Mouse (Mus musculus) adrenal gland, postnatal 4 days (tissue): Measurements from ENCODE around the gene Smco3. TPM values are rescaled to one million over a fixed set of nuclear protein-coding genes. Genes with fewer than 3 reads are reported as not detected.
A peak's percentile ranks its signal among the peaks of the same experiment; 100 is the strongest.

Experiments
- DNase-seq, 2 experiments: peaks; one replicate each; pipeline ENCODE4 v3.0.0; 2021 to 2022; ENCODE audit warnings: low spot score in 2 of 2, mixed read lengths in 2 of 2
- total RNA-seq, 2 experiments: library from RNA; stranded (reverse); gene quantifications; 2 replicates each; pipeline ENCODE4 v1.2.3; 2021

Gene Smco3
- total RNA-seq, 2 experiments from 2014 or later: 1.1 to 1.3 TPM

DNA sequence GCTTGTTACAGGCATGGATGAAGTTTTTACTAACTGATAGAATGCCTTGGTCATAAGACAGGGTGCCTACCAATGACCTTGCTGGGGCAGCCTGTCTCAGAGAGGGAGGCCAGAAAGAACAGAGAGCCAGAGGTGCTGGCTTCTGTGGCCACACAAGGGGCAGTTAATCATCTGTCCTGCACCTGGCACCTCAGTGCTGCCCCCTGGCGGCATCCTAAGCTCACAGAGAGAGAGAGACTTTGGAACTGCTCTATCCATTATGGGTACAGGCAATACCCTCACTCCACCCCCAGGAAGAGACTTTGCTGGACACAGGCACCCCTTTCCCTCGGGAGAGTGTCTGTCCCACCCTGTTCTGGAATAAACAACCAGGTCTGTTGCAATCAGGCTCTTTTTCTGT, 12.5 kb upstream of the Smco3 start:
- DNase-seq: peak in 1 of 2 experiments; percentile 35

DNA sequence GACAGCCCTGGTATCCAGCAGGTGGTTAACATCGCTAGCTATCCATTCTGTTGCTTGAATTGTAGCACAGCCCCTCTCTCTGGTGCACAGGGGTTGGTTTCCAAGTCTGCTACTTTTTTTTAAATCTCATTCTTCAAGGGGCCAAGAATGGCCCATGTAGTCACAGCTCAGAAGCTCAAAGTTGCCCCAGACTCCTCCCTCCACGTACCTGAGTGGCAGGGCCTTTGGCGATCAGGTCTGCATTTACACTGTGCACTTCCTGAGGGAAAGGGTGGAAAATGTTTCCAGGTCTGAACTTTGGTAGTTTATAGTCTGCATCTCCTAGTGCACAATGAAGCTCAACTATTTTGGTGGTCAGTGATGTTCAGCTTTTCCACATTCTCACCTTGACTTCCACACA, 12.0 kb upstream of the Smco3 start:
- no peak for DNase-seq

DNA sequence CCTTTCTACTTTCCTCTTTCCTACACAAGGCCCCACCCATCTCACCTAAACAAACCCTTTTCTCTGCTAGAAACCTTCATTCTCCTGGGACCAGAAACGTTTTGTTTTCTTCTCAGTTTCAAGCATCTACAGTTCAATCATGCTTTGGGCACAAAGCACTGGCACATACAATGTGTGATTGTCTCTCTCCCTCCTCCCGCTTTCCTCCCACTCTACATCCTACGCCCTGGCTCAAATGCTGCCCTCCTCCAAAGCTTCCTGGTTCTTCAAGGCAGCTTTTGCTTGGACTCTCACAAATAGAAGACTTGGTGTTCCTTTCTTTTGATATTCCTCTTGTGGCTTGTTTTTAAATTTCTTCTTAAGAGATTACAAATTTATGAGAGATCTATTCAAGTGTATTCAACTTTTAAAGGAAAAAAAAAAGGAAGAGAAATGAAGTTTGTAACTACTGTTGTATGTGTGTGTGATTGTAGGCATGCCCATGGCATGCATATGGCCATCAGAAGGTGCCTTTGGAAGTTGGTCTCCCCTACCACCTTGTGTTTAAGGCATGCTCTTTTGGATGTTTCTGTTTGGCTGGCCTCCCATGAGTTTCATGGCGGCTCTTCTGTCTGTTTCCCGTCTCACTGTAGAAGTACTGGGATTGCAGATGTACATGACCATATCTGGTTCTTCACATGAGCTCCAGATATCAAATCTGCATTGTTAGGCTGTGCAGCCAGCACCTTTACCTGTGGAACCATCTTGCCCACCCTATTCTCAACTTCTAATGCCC, 10.6 kb upstream of the Smco3 start:
- no peak for DNase-seq

DNA sequence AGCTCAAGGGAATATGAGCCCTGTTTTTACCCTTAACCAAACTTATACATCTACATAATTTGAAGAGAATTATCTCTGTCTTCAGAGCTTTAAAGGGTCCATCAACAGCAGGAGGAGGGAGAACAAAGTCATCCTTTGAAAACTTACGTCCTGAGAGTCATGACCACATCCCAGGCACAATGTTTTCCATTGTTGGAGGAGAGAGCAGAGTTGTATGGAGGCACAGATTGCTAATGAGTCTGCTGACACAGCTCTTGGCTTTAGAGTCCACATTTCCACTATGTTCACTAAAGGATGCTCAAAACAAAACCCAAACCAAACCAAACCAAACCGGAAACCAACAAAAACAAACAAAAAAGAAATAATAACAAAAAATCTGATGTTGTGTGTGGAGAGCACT, 9.7 kb upstream of the Smco3 start:
- no peak for DNase-seq

DNA sequence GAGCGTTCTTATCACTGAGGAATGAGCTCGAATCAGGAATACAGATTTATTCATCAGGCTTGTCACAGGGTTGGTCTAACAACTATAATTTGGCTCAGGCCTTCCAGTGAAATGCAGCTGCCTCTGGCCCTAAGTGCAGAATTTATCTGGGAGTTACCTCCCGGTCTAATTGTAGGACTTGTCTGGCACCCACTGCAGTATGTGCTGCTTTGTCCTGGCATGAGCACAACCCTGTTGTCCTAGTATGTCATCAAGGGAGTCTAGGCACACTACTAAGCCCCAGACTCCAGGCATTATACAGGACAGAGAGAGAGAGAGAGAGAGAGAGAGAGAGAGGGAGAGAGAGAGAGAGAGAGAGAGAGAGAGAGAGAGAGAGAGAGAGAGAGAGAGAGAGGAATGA, 2.1 kb upstream of the Smco3 start:
- no peak for DNase-seq

DNA sequence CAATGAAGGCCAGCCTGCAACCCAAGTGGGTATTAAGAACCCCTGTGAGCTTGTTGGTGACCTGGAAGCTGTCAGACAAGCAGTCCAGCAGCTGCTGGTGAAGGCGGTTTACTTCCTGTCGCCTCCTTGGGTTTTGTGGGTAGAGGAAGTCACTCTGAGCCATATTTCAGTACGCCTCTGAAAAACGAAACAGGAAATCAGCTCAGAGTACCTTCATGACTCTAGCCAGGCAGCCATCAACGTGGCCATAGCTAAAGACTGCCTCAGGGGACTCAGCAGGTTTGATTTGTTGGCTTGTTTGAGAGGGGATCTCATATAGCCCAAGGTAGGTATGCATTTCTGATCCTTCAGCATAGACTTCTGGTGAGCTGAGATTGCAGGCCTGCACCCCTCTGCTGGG, 3.5 kb downstream of the Smco3 start:
- DNase-seq: no peak

DNA sequence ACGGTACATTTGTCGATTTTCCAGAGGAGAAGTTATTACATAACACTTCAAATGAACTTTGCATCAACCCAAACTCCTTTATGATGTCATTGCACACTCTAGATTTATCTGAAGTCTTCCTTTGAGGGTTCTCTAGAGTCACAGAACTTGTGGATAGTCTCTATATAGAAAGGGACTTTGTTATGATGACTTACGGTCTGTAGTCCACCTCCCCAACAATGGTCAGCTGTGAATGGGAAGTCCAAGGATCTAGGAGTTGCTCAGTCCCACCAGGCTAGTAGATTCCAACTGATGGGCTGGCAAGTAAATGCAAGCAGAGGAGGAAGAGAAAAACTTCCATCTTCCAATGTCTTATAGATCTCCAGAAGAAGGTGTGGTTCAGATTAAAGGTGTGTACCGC, 6.6 kb downstream of the Smco3 start:
- no peak for DNase-seq

DNA sequence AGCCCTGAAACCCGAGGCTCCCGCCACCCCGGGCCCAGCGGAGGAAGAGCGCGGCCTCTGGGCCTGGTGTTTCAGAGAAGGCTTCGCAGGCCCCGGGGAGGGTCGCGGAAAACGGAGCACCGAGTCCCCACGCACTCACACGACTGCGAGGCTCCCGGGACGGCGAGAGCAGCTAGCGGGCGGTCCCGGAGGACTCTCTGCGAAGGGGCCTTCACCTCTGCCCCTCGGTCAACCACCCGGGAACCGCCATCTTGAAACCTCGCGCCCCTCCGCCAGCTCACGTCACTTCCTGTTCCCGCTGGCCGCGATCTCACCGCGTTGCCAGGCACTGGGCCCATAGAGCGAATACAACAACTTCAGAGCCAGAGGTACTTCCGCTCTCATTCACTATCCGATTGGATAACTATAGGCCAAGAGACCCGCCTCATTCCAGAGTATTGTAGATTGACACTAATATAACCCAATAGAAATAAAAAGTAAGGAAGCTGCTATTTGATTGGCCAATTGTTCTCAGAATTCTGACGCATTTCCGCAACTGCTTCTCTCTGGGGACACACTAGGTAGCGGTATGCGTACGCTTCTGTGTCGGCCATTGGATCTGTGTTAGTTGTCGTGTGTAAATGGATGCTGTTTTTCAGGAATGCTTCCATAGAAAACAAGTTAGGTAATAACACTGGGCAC, 7.2 kb downstream of the Smco3 start, which contains the start of gene Wbp11:
Gene Wbp11, minus strand, starts transcription at position 353 of the 681 bp plus-strand sequence.
- DNase-seq: peak; percentile 79 to 87

DNA sequence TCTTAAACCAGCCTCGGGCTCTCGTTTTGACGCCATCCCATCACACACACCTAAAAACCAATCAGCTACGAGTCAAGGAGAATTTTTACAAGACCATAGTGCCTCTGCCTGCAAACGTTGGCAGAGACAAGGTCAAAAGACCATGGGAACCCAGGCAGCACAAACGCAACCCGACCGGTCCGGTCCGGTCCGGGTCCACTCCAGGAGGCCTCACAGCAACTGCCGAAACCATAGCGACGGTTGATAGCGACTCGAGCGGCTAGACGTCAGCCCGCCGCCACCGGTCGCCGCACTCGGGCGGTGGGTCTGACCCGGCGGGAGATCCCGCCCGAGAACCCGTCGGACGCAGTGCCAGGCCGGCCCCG, 7.8 kb downstream of the Smco3 start, which contains the start of gene BC049715:
Gene BC049715, plus strand, starts transcription at position 111 of the 365 bp plus-strand sequence.
- no peak for DNase-seq

DNA sequence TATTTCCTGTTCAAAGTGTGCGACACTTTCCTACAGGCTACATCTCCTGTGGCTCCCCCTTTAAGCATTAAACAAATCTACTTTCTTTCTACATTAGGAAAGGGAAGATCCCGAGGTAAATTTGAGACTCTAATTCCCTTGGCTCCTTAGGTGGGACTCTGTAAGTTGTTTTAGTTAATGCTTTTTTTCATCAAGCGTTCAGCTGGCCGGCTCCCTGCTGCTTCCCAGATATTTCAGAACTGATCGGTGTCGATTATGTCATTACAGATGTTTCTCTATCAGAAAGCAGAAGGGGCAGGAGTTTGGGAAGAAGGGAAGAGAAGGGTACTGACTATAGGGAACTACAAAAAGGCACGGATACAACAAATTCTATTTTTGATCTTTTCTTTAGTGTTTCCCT, 8.1 kb downstream of the Smco3 start:
- DNase-seq: no peak

DNA sequence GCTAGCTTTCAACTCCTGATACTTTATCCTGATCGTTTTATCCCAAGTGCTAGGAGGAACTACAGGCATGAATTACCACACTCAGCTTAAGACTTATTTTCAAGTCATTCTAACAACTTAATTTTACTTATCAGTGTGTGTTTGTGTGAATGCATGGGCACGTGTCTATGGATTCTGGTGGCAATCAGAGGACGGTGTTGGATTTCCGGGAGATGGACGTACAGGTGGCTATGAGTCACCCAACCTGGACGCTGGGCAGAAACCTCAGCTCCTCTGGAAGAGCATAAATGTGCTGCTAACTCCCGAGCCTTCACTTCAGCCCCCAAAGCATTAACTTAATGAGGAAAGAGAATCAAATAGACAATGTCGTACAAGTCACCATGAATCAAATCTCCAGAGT, 10.3 kb downstream of the Smco3 start:
- no peak for DNase-seq

DNA sequence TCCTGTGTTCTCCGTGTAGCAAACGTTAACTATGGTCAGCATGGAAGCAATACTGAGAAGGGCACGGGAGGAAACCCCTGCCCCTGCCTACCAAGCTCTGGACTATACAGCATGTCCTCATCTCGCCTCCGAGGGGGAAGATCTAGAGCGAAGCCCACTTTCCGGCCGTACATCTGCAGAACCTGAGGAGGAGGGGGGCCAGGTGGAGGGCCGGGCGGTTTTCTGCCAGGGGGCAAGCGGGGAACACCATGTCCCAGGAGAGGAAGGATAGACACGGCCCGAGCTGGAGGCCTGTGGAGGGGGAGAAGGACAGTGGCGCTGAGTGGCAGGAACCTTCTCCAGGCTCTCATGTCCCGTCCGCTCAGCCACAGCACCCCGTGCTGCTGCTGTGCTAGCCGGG, 14.2 kb downstream of the Smco3 start:
- DNase-seq: no peak

DNA sequence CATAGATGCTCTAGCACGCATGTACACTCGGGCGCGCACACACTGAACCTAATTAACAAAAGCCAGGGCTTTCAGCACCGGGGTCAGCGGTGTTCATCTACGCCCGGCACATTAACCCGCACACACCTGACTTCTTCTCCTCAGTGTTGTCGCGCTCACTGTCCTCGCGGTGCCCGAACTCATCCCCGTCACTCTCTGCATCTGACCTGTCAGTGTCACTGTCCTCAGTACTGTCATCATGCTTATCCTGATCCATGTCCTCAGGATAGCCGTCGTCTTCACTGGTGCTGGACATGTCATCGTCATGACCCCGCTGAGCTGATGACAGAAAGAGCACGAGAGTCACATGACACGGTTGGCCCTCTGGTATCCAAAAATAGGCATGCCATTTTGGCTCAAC, 14.9 kb downstream of the Smco3 start:
- no peak for DNase-seq

DNA sequence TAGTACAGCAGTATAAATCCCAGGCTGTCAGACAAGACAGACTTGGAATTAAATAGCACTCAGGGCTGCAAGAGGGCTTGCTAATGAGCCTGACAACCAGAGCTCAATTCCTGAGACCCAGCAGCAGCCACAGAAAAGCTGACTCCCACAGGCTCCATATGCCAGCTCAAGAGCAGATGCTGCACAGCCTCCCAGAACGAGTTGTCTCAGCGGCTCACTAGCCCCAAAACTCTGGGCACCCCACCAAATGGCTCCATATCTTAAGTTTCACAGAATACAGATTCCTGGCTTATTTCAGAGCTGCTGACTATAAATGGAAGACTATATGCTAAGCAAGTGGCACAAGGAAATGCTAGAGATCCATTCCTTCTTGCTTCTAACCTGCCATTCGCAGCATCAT, 17.7 kb downstream of the Smco3 start:
- DNase-seq: no peak

DNA sequence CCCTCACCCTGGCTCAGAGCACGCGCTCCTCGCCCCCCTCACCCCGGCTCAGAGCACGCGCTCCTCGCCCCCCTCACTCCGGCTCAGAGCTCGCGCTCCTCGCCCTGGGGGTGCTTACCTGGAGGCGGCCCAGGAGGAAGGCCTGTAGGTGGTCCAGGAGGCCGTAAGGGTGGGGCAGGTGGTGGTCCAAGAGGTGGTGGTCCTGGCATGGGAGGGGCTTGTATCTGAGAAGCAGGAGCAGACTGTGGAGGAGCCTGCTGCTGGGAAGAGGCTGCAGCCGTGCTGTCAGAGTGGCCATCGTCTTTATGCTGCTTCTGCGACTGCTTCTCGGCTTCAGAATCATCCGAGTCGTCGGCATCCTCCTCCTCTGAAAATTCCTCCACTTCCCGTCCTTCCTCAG, 18.4 kb downstream of the Smco3 start:
- DNase-seq: no peak

DNA sequence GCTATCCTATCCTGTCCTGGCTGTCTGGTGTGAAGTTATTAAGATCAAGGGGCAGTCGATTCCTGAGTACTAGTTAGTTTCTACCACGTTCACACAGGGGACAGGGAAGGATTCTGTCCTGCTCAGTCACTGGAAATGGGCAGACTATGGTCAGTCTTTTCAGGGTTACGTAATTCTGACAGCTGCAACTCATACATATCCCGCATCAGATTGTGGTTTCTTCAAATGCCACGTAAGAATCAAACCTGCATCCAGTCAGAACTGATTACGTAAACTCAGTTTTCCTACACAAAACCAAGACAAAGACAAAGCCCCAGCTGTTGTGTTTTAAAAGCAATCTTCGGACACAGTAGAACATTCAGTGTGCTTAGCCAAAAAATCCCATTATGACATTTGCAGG, 19.9 kb downstream of the Smco3 start:
- DNase-seq: no peak

DNA sequence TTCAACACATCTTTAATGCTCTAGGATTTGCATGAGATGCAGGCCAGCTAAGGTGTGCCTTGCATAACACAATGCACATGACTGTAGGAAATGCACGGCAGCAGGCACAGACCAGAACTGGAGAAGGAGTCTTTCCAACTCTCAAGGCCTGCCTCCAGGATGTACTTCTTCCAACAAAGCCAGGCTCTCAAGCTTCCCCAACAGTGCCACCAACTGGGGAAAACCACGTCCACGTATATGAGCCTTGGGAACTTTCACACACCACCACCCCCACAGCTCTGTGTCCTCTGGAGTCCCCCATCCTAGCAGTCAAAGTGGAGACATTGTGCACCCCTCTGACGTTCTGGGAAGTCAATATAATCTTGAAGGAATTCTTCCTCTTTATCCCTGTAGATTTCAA, 22.1 kb downstream of the Smco3 start:
- DNase-seq: no peak

DNA sequence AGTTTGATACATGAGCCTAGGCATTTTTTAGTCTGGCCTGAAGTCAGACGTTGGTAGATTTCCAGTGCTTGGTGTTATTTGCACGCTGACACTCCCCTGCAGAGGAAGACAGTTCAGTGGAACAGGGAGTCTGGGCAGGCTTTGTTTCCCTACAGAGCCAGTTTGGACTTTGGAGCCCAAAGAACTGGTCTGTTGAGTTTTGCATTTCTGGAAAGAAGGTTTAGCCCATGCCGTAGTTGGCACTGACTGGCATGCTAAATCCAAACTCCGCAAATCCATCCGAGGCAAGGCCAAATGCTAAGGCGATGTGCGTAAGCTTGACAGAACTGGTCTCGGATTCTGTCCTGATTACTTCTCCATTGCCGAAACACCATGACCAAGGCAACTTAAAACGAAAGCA, 24.1 kb downstream of the Smco3 start:
- no peak for DNase-seq

DNA sequence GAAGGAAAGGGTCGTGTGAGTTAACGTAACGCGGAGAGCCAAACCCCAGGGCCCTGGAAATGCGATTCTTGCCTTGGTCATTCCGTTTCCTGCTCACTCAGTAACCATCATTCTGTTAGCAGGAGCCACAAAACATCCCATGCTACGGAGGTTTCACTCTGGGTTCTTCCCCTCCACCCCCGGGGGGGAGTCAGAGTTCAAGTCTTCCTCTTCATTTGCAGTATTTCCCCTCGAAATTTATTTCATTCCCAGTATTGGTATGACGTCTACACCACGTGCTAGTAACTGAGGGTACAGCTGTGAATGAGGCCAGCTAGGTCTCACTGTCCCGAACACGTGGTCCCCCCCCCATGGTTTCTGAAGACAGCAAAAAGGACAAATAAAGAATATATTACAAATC, 25.6 kb downstream of the Smco3 start:
- no peak for DNase-seq

DNA sequence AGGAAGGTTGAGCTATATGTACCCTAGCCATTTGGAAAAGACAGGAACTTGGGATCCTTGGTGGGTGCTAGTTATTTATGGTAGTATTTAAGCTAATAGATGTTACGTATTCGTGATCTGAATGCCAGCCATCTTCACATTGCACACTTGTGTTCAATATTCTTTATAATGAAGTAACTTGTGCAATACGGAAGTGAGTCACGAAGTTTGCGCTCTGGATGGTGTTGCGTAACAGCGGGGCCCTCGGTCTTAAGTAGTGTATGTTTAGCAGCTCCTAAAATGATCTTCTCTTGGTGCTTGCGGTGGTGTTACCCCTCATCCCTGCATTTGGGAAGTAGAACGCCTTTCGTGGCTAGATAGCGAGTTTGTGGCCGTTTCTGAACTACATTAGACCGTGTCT, 26.2 kb downstream of the Smco3 start:
- DNase-seq: no peak

DNA sequence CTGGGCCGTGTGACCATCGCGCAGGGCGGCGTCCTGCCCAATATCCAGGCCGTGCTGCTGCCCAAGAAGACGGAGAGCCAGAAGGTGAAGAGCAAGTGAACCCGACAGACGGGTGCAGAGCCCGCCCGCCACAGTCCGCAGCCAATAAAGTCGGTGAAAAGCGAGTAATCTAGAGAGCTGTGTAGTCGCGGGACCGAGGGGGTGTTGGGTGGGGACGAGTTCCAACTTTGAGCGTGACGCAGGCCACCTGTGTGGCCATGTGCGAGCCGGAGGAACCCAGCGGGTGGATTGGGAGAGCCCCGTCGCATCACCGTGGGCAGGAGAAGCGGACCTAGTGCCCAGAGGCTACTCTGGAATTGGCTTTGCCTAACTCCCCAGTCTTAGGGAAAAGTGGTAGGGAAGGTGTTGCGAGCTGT, 26.6 kb downstream of the Smco3 start:
- DNase-seq: no peak

DNA sequence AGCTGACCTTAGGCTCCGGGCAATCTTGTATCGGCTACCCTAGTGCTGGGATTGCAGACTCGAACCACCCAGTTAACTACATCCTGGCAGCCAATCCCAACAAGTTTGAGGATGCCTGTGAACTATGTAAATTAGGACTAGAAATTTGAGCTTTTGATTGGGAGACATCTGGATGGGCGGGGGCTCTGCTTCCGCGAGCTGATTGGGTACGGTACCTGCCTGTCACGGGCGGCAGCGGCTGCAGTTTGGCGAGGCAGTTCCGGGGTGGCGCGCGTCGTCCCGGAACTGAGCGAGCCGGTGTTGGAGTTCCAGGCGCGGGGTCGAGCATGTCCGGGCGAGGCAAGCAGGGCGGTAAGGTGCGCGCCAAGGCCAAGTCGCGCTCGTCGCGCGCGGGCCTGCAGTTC, 27.2 kb downstream of the Smco3 start, which contains the start of gene H2afj:
Gene H2afj, plus strand, starts transcription at position 231 of the 404 bp plus-strand sequence.
- DNase-seq: peak; percentile 95 to 99
